Mouse (Mus musculus): ENCODE measurements around the gene Ttc39b.
A peak's percentile ranks its signal among the peaks of the same experiment; 100 is the strongest.
"Not testable (repeated sequence)": the region's sequence is repeated elsewhere in the genome, so short reads cannot be mapped to it uniquely, and the experiment has no call there.

Ttc39b gene

GRCm38 (mm10) chr4:83274241-83274640 is 49.8 kb downstream of the Ttc39b start:
- no peak for DNase-seq (ENCODE audit: extremely low spot score, low read depth, low spot score)

- no peak for DNase-seq (ENCODE audit: extremely low spot score, low read depth, low spot score)
Measured at GRCm38 (mm10) chr4:83273616-83274050, 50.4 kb downstream of the Ttc39b start.

GRCm38 (mm10) chr4:83272917-83273615 is 51.0 kb downstream of the Ttc39b start:
- no peak for DNase-seq (ENCODE audit: extremely low spot score, low read depth, low spot score)

DNA sequence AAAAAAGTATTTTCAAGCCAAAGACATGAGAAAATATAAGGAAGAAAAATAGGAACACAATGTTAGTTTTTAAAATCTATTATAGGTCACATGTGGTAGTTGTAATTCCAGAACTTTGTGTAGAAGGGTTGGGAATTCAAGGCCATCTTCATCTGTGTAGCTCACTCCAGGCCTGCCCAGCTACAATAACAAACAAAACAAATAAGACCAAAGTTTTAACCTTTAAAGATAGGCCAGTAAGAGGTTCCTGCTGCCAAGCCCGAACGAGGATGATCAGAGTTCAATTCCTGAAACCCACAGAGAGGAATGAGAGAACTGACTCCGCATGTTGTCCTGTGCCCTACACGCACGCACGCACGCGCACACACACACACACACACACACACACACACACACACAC is 53.6 kb downstream of the Ttc39b start:
- DNase-seq (ENCODE audit: extremely low spot score, low read depth, low spot score) = no peak

DNA sequence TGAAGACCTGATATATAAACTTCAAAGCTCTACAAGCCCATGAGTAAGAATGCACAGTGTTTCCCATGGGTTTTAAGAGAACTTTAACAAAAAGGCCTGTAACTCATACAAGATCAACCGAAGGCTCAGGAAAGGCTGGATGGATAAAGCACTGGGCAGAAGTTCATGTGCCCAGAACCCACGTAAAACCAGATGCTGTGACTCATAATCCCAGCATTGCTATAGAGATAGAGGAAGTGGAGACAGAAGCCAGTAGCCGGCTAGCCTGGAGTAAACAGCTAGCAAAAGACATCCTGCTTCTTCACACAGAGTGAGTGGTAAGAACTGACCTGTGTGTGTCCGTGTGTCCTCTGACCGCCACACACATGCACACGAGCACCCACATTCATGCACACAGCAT is 54.4 kb downstream of the Ttc39b start:
- DNase-seq (ENCODE audit: extremely low spot score, low read depth, low spot score) = no peak

GRCm38 (mm10) chr4:83265926-83266692 is 57.9 kb downstream of the Ttc39b start:
- no peak for DNase-seq (ENCODE audit: extremely low spot score, low read depth, low spot score)

DNA sequence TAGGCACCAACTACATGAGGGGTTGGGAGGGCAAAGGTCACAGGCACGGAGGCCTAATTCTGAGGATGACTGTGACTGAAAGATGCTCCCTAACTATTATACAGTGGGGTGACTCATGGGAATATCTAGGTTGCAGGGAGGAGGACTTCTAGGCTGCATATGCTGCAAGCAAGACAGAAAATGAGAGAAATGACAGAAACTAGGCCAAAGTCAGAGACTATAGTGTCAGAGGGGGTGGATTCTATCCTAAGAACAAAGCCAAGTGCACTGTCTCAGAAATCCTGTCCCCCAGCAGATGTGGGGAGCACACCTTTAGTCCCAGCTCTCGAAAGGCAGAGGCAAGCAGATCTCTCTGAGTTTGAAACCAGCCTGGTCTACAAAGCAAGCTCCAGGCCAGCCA is 59.2 kb downstream of the Ttc39b start:
- DNase-seq (ENCODE audit: extremely low spot score, low read depth, low spot score) = no peak

DNA sequence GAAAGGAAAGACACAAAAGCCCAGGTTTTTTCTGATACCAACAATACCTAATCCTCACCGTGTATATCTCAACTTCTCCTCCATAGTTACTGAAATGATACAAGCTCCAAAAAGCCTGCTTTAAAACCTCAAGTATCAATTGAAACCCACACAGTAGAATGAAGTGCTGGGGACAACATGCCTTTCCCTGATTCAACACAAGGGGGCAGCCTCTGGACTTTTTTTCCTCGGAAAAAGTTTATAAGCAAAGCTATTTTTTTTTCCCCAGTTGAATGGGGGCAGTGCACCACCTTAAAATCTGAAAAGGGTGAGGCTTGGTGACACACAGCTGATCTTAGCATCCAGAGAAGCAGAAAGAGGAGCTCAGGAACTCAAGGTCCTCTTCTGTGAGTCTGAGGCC is 62.1 kb downstream of the Ttc39b start:
- DNase-seq (ENCODE audit: extremely low spot score, low read depth, low spot score) = peak; percentile 5

DNA sequence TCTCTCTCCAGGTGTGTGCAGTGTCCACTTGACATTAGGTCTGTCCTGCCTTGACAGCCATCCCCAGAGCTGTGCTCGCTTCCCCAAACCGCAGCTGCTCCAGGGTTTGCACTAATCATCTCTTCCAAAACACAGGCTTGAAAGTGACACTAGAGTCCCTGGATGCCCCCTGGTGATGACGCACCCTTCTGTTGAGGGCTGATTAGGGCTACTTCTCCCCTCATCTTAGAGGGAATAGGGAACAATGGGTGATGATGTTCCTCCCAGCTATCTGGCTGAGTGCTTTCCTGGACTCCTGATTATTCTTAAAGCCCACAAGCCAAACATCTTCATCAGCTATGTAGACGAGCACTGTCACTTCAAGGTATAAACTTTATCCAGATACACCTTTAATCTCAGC is 64.4 kb downstream of the Ttc39b start:
- DNase-seq (ENCODE audit: extremely low spot score, low read depth, low spot score) = no peak

- DNase-seq (ENCODE audit: extremely low spot score, low read depth, low spot score) = no peak
Measured at GRCm38 (mm10) chr4:83258273-83258672, 65.8 kb downstream of the Ttc39b start.

GRCm38 (mm10) chr4:83257279-83258260 is 66.5 kb downstream of the Ttc39b start:
- DNase-seq (ENCODE audit: extremely low spot score, low read depth, low spot score) = no peak

DNA sequence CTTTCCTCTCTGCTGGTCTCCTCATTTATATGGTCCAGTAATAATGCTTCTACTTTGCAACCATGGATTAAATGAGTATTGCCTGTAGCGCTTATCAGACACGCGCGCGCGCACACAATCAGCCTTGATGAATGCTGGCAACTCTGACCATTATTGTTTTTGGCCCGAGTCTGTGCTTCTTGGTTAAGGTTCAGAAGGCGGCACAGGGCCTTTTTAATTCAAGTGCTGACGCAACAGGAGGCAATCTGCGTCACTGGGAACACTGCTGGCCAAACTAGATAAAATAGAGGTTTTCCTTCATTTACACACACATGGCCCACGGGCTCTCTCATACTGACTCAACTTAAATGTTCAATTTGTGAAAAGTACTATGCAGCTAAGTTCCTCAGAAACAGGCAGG is 67.3 kb downstream of the Ttc39b start:
- DNase-seq (ENCODE audit: extremely low spot score, low read depth, low spot score) = no peak

DNA sequence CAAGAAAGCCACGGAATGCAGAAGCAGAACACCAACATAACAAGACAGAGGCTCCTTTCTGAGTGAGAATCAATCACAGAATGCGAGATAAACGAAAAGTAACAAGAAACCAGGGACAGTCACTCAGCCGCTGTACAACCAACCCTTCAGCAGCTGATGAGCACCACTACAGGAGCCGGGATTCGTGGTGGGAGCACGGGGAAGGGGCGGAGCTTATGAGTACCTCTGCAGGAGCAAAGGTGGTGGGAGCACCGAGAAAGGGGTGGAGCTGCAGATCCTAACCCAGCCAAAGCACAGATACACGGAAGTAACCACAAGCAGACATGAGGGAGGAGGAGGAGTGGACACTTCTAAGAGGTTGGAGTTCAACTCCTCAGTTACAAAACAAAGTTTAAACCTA is 69.1 kb downstream of the Ttc39b start:
- no peak for DNase-seq (ENCODE audit: extremely low spot score, low read depth, low spot score)

- no peak for DNase-seq (ENCODE audit: extremely low spot score, low read depth, low spot score)
Measured at GRCm38 (mm10) chr4:83253679-83254078, 70.4 kb downstream of the Ttc39b start.

- no peak for DNase-seq (ENCODE audit: extremely low spot score, low read depth, low spot score)
Measured at GRCm38 (mm10) chr4:83243706-83244105, 80.3 kb downstream of the Ttc39b start.

- DNase-seq (ENCODE audit: extremely low spot score, low read depth, low spot score) = no peak
Measured at GRCm38 (mm10) chr4:83241630-83242029, 82.4 kb downstream of the Ttc39b start.

- no peak for DNase-seq (ENCODE audit: extremely low spot score, low read depth, low spot score)
Measured at GRCm38 (mm10) chr4:83237656-83238055, 86.4 kb downstream of the Ttc39b start.

- not testable (repeated sequence) for DNase-seq (ENCODE audit: extremely low spot score, low read depth, low spot score)
Measured at GRCm38 (mm10) chr4:83235304-83235703, 88.8 kb downstream of the Ttc39b start.

DNA sequence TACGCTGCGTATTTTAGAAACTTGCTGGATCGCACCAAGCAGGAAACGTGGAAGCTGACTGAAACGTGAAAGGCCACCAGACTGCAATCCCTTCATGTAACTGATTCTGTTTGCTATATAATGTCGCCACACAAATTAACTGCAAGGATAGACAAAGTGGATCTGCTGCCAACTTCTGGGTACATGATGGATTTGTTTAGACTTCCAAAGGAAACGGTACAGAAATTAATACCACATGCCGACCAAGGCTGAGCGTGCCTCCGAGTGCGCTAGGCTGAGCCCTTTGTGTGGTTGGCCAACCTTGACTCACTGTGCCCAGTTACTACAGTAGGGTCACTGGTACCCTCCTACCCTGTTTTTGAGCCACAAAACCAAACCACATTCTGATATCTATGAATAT is 89.3 kb downstream of the Ttc39b start:
- DNase-seq (ENCODE audit: extremely low spot score, low read depth, low spot score) = no peak

DNA sequence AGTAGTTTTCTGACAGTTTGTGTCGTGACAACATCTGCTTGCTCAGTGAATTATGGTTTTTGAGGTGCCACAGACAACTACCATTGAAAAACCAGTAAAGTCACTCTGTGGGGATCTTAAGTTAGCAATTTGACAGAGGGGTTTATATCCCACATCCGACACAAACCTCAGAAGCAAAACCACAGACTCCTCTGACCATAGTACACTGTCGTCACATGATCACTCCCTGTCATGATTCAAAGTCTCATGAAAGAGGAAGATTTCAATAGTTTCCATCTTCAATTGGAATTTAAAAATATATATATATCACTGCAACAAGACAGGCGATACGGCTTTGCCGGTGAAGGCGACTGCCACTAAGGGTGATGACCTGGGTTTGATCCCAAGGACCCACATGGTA is 89.9 kb downstream of the Ttc39b start:
- DNase-seq (ENCODE audit: extremely low spot score, low read depth, low spot score) = no peak
